Comparison of ENCODE assay signal across 21 mouse cellular contexts in genomic region chr2:103082853-103083252, GRCm38 (mm10).
"Had no signal": no experiment of that assay in that cellular context is flagged by ENCODE, and none has a peak within 500 bp of the region (broad histone marks: within the 10 kb centered on the region; RNA-seq: fewer than 3 reads in every experiment).

No protein-coding gene starts in this region.

- H3K9ac ChIP-seq: limb, embryonic 13.5 days; liver, embryonic 14.5 days; liver, postnatal 0 days; lung, embryonic 15.5 days; midbrain, embryonic 13.5 days; neural tube, embryonic 13.5 days; stomach, embryonic 15.5 days had no signal

- H3K4me2 ChIP-seq: limb, embryonic 13.5 days; liver, embryonic 11.5 days; lung, embryonic 15.5 days; midbrain, embryonic 13.5 days; neural tube, embryonic 13.5 days; stomach, embryonic 15.5 days had no signal

- H3K9me3 ChIP-seq: limb, embryonic 10.5 days; limb, embryonic 13.5 days; lung, embryonic 15.5 days; megakaryocyte, embryonic 14.5 days; midbrain, embryonic 10.5 days; midbrain, embryonic 13.5 days; neural tube, embryonic 13.5 days; stomach, embryonic 15.5 days had no signal

- H3K4me1 ChIP-seq: limb, embryonic 10.5 days; limb, embryonic 13.5 days; lung, embryonic 15.5 days; megakaryocyte, embryonic 14.5 days; midbrain, embryonic 10.5 days; midbrain, embryonic 13.5 days; neural tube, embryonic 13.5 days; stomach, embryonic 15.5 days had no signal

- H3K27me3 ChIP-seq: limb, embryonic 13.5 days; lung, embryonic 15.5 days; megakaryocyte, embryonic 14.5 days; midbrain, embryonic 13.5 days; neural tube, embryonic 13.5 days; stomach, embryonic 15.5 days had no signal

- H3K4me3 ChIP-seq: limb, embryonic 10.5 days; limb, embryonic 13.5 days; lung, embryonic 15.5 days; megakaryocyte, embryonic 14.5 days; midbrain, embryonic 10.5 days; midbrain, embryonic 13.5 days; myocyte; neural tube, embryonic 13.5 days; stomach, embryonic 15.5 days had no signal

- DNase-seq: kidney, adult 9 months; kidney, postnatal 14 days; kidney, postnatal 4 days; liver, postnatal 0 days; lung, postnatal 36 days; retina, postnatal 1 day; right cerebral cortex, postnatal 25 days; spleen, adult 18-20 months; thymus, postnatal 25 days had no signal

- ATAC-seq: liver, postnatal 0 days; midbrain, embryonic 13.5 days; midbrain, embryonic 16.5 days had no signal

- H3K27ac ChIP-seq: limb, embryonic 10.5 days; limb, embryonic 13.5 days; liver, embryonic 14.5 days; lung, embryonic 15.5 days; midbrain, embryonic 10.5 days; midbrain, embryonic 13.5 days; neural tube, embryonic 13.5 days; stomach, embryonic 15.5 days had no signal
